Mouse (Mus musculus): ENCODE results near the gene Prom2.

DNA sequence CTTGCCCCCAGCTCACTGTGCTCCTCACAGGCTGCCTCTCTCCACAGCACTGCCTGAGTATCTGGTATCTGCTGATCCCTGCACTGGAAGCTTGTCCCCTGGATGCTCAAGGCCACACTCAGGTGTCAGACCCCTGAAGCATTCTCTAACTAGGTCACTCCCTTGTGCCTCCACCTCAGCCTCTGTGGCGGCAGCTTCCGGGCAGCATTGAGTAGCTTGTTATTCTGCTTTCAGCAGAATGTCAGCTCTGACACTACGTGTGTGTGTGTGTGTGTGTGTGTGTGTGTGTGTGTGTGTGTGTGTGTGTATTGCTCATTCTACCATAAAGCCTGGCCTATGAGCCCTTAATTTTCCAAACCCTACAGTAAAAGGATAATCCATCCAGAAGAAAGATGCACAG, 28.0 kb downstream of the Prom2 start:
- TF ChIP-seq CTCF (IDR thresholded peaks at IDR 0.05 in 2 of 3, conservative IDR thresholded peaks at IDR 0.05 in 1 of 3; ENCODE audit: control insufficient read depth in 1 of 3, insufficient read depth in 1 of 3, low read depth in 2 of 3, low read length in 3 of 3, poor library complexity in 1 of 3, severe bottlenecking in 1 of 3) (no peak), ZKSCAN1 (IDR thresholded peaks at IDR 0.05; ENCODE audit: low read depth, low read length) (no peak), ZC3H11A (IDR thresholded peaks at IDR 0.05; ENCODE audit: low read depth, low read length) (no peak), POLR2A (IDR thresholded peaks at IDR 0.05; ENCODE audit: control insufficient read depth in 1 of 2, insufficient read depth in 1 of 2, low read depth in 1 of 2, low read length in 2 of 2, poor library complexity in 1 of 2) (no peak)

Data from MEL (cell line).